Mouse (Mus musculus): Measurements from ENCODE around the gene Vwa3a. TPM values are rescaled to one million over a fixed set of nuclear protein-coding genes. Genes with fewer than 3 reads are reported as not detected.
A peak's percentile ranks its signal among the peaks of the same experiment; 100 is the strongest.

Gene Vwa3a
- total RNA-seq, 4 experiments from 2014 or later = 1.7 to 4.6 (median 3.9) TPM

DNA sequence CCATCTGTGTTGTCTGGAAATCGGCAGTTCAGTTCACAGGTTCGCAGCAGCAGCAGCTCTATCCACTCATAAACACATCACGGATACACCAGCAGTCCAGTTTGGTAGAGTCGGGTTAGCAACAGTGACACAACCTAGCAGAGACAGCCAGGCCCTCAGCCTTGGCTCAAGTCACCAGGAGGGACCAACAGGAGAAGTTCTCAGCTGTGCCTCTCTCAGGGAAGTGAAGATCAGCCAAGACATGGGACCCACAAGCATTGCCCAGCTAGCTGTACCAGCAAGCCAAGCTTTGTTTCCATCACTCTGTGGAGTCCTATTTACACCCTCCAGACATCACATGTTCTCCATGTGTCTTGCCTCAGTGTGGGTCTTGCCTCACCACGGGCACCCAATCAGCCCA, 7.7 kb downstream of the Vwa3a start:
- no peak for DNase-seq (ENCODE audit: low spot score)

DNA sequence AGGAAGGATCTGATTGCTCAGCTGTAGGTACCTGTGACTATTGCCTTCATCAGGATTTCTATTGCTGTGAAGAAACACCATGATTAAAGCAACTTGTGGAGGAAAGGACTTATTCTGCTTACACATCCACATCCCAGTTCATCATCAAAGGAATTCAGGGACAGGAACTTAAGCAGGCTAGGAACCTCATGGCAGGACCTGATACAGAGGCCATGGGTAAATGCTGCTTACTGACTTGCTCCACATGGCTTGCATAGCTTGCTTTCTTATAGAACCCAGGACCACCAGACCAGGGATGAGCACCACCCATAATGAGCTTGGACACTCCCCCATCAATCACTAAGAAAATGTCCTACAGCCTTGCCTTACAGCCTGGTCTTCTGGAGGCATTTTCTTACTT, 9.4 kb downstream of the Vwa3a start:
- no peak for DNase-seq (ENCODE audit: low spot score)

DNA sequence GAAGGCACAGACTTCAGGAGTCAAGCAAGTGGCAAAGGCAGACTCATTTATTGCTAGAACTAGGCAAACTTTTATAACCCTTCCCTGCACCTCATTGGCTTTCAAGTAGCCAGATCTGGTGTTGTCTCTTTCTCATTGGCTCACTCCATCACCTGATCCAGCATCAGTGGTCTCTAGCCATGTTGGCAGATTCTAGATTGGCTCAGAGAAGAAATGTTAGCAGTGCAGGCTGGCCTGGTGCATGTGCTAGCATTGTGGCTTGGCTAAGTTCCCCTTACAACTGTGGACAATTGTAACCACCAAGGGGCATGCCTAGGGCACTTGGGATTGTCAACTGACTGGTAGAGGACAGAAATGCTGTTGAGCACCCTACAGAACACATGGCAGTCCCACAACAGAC, 12.2 kb downstream of the Vwa3a start:
- no peak for DNase-seq (ENCODE audit: low spot score)

DNA sequence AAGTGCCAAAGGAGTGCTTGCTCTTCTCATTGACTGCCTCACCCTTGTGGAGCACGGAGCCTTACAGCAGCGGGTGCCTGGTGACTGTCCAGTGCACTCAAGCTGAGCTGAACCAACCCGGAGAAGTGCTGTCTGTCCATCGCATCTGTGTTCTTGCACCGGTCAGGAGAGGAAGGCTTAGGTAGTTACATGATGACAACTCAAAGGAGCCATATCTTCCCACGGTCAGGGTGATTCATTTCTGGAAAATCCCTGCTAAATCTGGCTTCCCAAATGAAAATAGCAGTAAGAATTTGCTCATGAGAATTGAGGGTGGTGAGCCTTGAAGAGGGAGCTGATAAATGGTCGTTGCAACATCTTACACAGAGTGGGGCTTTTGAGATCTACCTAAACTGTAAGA, 12.8 kb downstream of the Vwa3a start:
- DNase-seq (ENCODE audit: low spot score) = no peak

DNA sequence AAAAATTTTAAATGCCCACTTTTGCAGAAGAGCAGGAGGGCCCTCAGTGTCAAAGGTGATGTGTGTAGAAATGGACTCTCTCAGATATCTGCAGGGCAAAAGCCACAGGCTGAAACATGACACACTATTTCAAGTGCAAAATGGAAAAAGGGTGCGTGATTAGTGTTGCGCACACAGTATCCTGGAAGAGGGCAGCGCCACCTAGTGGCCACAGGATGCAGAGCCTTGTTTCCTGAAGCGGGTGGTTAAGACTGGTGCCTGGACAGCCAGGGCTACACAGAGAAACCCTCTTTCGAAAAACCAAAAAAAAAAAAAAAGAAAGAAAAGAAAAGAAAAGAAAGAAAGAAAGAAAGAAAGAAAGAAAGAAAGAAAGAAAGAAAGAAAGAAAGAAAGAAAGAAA, 15.6 kb downstream of the Vwa3a start:
- DNase-seq (ENCODE audit: low spot score) = peak; percentile 78

DNA sequence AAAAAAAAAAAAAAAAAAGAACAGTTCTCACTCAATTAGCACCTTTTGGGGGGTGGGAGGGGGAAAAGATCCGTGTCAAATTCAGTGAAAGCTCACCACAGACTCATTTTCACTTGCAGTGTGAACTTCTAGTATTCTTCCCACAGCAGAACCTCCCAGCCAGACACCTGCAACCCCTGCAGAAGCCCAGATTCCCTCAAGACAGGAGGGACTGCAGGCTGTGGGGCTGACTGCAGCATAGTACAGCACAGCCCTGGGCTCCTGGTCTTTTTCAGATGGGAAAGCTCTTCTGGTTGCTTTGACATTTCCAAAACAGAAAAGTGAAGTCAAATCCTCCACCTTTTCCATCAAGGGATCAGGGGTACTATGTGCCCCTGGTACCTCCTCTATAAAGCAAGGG, 28.3 kb downstream of the Vwa3a start:
- no peak for DNase-seq (ENCODE audit: low spot score)

DNA sequence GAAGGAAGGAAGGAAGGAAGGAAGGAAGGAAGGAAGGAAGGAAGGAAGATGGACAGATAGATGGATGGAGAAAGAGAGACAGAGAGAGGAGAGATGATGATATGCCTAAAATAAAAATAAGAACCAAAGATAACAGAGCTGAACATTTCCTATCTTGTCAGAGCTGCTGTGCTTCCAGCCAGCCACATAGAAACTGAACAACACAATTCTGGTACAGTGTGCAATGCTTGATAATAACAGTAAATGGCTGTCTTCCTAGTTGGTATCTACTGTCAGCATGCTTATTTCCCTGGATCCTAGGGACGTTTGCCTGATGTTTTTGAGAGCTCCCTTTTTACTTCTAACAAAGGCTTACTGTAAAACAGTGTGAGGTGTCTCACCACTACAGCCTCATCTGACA, 32.3 kb downstream of the Vwa3a start:
- no peak for DNase-seq (ENCODE audit: low spot score)

DNA sequence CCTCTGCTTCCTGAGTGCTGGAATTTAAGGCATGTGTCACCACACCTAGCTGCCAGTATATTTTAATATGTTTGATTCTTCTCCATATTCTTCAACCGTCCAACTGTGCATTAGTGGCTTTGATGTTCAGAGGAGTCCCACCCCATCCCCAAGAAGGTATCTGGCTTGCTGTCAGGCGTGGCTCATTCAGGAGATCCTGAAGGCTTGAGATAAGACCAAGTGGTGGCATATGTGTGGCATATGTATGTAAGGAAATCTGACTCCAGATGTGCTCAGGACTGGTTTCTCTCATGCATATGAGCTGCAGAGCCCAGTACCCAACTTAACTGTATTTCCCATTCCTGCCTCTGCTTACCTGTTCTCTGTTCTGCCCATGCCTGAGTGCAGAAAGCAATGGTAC, 38.9 kb downstream of the Vwa3a start:
- DNase-seq (ENCODE audit: low spot score) = no peak

DNA sequence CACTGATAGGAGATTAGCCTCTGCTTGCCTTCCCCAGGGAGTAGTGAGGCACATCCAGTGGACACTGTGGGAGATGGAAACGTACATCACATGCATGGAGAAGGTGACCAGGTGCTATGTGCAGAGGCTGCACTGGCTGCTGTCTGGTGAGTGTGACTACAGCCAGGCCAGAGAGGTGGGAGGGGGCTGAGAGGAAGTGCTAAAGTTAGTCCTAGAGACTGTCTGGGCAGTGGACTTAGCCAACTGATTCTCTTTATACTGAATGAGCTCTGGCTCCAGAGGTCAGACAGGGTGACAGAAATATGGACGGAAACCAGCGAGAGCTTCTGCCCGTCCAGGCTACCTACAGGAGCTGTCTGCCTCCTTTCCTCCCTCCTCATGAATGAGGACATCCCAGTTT, 56.4 kb downstream of the Vwa3a start:
- DNase-seq (ENCODE audit: low spot score) = peak; percentile 3

DNA sequence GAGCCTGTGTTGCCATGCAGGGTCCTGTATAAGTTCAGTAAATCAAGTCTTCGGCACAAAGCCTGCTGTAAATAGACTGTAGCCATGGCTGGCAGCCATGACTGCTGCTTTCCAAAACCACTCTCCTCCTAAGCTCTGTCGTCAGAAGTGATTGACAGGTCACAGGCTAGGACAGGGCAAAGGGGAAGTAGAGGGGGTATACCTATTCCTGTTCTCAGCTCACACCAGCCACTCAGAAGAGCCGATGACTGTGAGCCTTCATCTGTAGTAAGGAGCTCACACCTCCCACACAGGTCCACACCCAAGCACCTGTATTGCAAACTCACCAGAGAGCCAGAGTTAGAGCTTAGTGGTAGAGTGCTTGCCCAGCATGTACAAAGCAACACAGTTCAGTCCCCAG, 57.3 kb downstream of the Vwa3a start:
- peak; percentile 16 for DNase-seq (ENCODE audit: low spot score)

DNA sequence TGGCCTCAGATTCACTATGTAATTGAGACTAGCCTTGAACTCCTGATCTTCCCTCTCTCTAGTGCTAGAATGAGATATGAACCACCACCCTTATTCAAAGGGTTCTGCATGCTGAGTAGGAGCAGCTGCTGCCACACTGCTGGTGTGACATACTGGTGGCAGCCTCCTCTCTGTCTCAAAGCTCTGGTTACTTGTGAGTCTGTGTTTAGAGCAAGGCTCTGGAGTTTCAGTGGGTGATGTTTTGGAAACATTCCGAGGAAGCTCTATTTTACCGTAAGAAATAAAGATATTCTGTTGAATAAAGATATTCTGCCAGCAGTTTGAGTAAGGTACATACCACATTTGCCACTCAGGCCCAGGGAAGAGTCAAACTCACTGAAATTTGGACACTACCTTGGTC, 64.2 kb downstream of the Vwa3a start:
- DNase-seq (ENCODE audit: low spot score) = no peak

DNA sequence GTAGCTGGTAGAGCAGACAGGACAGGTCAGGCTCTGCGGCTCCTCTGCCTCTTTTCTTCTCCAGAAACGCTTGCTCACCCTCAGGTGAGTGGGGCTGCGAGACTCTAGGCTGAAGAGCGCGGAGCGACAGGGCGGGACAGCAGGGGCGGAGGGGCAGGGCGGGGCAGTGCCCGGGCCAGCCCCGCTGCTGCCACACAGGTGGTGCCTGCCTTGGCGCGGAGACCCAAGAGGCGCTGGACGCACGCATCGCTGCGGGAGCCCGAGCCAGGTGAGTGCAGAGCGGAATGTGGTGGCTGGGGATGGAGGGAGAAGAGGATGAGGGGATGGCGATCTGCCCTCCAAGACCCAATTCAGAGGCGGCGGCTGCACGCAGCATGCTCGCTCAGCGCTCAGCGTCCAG, 70.6 kb downstream of the Vwa3a start:
- no peak for DNase-seq (ENCODE audit: low spot score)

DNA sequence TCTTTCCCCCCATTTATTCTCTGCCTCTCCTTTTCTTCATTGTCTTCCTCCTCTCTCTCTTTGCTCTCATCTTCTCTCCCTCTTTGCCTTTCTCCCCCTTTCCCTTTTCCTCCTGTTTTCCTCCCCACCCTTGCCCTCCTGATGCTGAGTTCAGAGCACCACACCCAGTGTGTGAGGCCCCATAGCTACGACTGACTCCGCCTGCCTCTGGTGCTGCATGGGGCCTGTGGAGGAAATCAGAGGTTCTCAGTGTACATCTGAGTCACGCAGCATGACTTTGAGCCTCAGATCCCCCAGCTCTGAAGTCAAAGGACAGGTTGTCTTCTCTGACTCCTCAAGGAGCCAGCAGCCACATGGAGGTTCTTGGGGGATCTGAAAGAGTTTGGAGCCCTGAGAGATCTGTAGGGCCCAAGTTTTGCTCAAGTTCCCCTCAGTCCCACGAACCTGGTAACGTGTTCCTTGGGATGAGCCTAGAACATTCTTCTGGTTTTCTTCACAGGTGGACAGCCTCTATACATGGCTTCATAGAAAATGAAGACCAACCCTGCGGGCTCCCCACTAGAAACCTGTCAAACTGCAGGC, 72.8 kb downstream of the Vwa3a start, which contains the start of gene Gm5737:
Gene Gm5737 (plus strand): TSS at position 532 of the 582 bp plus-strand sequence.
- DNase-seq (ENCODE audit: low spot score) = no peak

DNA sequence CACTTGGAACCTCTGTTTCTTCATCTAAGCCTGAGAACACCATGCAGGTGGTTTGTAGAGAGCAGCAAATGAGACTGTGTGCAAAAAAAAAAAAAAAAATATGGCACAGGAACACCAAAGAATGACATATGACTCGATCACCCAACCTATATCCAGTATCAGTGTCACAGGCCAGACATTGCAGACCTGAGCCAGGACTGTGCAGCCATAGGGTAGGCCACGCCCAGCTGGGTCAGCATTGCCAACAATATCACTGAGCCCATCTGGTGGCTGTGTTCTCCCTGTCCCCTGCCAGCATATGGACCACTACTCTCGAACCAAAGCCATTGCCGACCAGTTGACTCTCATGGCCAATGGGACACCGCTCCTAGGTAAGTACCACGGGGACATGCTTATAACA, 78.4 kb downstream of the Vwa3a start:
- DNase-seq (ENCODE audit: low spot score) = no peak

DNA sequence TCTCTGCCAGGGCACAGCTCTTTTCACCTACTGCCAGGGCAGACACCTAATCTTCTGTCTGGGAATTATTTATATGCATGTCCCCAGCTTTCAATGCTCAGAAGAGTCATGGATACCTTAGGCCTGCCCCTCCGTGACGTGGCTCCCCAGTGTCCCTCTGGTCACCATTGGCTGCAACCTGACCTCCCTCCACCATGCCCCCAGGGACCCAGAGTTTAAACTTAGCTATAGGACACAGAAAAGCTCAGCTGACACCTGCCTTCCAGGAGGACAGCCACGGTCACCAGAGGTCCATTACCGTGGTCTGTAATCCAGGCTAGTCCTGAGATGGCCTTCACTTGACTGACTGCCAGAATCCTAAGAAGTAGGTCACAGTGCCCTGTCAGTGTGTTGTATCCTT, 80.3 kb downstream of the Vwa3a start:
- no peak for DNase-seq (ENCODE audit: low spot score)

DNA sequence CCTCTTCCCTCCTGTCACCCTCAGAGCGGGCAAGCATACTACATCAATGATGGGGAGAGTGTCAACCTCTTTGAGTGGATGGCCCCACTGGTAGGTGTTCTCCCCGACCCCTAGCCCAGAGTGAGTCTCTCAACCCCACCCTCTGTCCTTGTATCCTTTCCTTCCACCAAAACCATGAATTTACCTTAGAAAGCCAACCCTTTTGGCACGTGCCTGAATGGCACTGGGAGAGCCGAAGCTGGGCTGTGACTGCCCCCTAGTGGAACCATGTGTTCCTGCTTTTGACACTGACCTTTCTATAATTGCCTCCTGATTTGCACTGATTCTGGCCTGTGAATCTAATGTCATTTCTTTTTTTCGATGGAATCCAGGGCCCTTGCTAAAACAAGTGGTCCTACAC, 84.1 kb downstream of the Vwa3a start:
- DNase-seq (ENCODE audit: low spot score) = peak; percentile 68

DNA sequence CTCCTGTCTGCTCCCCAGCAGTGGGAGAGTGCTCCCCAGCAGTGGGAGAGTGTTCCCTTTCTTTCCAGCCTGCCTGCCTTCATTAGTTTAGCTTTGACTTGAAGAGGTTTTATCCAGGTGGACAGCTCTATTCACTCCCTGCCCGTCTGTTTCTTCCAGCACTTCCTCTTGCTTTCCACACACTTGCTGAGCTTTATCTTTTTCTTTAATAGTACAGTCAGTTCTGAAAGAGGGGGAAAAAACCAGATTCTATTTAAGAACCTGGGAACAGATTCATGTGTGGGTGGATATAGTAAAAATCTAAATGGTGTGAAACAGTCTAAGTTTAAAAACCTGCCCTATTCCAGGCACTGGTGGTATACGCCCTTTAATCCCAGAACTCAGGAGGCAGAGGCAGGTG, 86.0 kb downstream of the Vwa3a start:
- no peak for DNase-seq (ENCODE audit: low spot score)

DNA sequence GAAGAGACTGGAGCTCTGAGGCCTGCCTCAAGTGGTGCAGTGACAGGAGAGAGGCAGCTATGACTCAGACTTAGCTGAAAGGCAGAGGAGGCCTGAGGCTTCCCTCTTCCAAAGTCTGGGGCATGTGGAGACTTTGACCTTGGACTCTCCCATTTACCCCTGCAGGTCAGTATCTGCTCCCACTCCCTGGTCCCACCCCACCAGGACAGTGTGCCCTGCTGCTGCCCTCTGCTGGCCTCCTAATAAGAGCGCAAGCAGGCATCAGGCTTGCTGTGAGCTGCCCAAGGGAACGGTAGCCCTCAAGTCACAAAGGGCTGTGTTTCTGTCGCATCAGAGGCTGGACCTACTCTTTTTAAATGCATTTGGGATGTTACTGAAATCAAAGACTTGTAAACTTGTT, 87.3 kb downstream of the Vwa3a start:
- DNase-seq (ENCODE audit: low spot score) = no peak

DNA sequence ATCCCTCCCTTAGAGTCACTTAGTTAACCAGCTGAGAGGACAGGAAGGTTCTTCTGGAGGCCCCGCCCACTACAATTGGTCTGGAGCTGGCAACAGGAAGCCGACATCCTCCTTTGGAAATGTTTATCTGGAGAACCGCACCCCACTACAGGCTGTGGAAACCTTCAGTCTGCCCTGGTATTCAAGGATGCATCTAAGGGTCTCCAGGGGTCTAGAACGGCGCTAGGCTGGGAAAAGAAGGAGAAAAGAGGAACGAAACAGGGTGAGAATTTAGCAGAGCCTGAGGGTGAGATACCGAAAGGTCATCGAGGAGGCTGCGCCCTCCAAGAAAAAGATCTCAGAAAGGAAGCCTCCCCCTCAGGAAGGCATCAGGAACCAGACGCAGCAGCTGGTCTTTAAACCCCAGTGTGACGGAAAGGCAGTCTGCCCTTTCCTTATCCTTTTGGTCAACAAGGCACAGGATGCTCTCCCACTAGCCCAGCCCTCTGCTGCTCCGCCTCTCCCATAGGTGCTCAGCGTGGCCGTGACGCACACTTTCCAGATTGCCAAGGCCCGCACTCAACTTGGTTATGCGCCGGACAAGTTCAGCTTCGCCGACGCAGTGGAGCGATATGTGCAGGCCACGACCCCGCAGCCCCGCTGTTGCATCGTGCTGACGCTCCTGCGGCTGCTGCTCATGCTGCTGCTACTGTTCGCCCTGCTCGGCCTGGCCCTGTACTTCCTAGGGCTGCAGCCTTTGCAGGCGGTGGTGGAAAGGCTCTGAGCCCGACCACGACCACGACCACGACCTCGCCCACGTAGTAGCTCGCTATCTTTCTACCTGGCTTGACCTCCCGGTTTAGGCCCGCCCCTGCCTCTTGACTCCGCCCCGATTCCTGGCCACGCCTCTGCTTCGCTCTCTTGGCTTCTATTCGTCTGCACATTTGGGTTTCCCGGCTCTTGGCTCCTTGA, 91.6 kb downstream of the Vwa3a start:
- DNase-seq (ENCODE audit: low spot score) = peak; percentile 79

DNA sequence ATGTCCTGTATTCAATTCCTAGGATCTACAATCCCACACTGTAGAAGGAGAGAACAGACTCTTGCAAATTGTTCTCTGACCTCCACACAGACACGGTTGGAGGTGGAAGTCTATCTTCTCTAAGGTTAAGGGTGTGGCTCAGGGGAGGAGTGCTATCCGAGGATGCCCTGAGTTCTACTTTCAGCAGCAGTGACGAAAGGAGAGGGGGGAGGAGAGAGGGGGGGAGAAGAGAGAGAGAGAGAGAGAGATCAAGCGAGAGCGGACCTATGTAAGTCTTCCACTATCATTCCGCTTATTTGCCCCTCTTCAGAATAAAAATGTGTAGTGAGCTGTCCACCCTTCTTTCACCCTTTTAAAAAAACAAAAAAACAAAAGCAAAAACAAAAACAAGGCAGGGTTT, 95.3 kb downstream of the Vwa3a start:
- DNase-seq (ENCODE audit: low spot score) = no peak

DNA sequence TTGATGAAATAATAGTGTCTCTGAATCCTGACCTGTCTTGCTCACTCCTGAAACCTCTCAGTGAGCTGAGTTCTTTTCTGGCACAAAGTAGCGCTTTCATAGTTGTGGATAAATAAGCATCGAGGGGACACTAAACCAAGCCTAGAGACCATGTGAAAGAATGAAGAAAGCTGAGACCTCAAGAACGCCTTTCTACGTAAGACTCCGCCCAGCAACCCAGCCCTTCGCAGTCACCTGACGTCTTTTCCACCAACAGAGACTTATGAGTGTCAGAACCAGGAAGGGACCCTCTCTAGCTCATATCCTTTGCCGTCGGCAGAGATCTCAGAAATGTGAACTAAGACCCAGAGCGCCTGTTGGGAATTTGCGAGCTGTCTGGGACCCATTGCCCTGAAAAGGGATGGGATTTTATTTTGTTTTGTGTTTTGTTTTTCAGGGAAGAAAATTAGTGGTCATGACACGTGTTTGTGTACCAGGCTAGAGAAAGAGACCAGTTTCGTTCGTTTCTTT, 95.8 kb downstream of the Vwa3a start:
- peak; percentile 79 for DNase-seq (ENCODE audit: low spot score)

DNA sequence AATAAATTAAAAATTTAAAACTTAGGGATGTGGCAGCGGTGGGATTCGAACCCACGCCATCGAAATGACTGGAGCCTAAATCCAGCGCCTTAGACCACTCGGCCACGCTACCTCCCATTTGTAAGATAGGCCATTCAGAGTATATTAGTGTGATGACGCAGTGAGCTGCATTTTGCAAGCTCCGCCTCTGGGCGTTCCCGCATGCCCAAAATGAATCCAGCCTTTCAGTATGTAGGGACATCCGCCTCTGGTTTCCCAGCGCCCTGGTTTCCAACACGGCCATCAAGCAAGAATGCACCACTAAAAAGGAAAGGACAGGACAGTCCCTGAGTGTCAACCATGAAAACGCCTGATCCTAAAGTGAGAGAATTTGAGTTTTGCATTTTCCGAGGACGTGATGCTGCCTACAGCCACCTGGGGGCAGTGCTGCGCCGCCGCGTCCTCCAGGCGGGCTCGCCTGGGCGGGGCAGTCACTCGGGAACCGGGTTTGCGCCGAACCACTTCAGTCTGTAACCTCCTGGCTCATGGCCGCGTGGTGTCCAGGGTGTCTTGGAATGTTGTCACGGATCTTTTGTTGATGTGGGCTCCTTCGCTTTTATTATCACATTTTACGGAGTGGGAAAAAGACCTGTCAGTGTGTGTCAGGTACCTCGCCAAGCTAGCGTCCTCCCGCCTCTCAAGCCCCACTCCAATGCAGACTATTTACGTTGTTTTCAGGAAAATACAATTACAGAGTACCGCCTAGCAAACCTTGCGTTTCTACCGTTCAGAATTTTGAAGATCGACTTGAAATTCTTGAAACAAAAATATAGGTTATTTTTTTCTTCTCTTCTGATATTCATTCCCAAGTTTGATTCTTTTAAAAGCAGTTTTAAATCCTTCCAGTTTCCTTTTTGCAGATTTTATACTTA, 96.6 kb downstream of the Vwa3a start:
- DNase-seq (ENCODE audit: low spot score) = peak; percentile 99

All from heart, adult 8-10 months (tissue).